Mouse (Mus musculus) cerebellum, adult 11-12 months (tissue): Measurements from ENCODE around the gene Cpsf4l.
"Not testable (repeated sequence)": the region's sequence is repeated elsewhere in the genome, so short reads cannot be mapped to it uniquely, and the experiment has no call there.

ENCODE experiments used
- DNase-seq: peaks from one replicate; pipeline ENCODE4 v3.0.0; 2022

Cpsf4l gene

DNA sequence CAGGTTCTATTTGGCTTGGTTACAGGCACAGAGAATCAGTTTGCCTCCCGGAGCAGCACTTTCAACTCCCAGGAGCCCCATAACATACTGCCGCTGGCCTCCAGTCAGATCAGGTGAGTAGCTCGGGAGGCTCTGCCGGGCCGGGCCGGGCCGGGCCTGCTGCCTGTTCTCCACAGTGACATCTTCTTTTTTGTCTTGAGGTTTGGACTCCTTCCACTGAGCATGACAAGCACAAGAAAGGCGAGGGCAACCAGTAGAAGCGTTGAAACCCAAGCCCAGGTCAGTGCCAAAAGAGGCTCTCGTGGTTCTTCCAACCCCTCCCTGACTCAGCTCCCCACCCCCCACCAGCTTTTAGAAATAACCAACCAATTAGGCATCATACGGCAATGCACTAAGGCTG, 48.9 kb downstream of the Cpsf4l start:
- peak; percentile 58 for DNase-seq

DNA sequence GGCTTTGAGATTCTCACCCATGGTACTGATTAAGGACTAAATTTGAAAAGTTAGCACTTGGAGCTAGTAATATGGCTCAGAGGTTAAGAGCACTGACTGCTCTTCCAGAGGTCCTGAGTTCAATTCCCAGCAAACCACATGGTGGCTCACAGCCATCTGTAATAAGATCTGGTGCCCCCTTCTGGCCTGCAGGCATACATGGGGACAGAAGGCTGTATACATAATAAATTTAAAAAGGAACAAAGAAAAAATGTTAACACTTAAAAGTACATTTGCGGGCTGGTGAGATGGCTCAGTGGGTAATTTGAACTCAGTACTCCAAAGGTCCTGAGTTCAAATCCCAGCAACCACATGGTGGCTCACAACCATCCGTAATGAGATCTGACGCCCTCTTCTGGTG, 49.6 kb downstream of the Cpsf4l start:
- not testable (repeated sequence) for DNase-seq

DNA sequence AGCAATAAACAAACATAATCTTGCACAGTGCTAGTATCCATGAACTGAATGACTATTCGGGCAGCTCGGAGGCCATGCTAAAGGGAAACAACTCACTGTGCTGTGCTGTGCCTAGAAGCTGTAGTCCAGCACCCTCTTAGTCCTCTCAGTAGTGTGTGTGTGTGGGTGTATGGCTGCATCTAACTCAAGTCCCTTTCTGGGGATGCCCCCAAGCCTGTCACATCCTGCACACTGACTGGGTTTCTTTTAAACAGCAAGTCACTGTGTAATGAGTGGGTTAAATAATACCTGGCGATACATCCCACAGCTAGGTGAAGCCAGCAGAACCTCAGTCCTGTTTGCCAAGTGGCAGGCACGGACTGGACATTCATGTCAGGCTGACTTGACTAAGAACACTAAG, 51.1 kb downstream of the Cpsf4l start:
- no peak for DNase-seq

DNA sequence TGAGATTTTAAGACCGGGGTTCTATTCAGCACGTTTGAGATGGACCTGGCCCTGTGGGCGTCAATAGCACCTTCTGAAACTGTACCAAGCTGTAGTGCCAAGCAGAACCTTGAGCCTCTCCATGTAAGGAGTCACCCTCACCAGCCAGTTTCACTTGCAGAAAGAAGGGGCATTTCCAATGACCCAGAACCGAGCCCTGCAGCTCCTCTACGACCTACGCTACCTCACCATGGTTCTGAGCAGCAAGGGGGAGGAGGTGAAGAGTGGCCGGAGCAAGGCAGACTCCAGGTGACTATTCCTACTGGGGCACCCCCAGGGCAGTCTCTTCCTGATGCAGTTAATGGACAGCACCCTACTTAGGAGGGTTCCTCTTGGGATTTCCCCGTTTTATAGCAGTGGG, 51.5 kb downstream of the Cpsf4l start:
- no peak for DNase-seq

DNA sequence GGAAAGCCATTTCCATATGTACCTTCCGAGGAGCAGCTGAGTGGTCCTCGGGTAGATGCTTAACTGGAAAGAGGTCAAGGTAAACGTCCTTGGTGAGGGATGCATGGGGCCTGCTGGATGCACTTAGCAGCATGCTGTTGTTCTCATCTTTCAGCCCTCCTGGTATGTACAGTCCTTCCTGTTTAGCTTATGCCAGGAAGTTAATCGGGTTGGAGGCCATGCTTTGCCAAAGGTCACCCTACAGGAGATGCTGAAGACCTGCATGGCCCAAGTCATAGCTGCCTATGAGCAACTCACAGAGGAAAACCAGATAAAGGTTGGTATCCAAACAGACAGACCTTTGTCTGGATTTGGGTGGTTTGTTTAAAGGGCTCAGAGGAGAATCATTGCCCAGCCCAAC, 52.6 kb downstream of the Cpsf4l start:
- peak; percentile 63 for DNase-seq

DNA sequence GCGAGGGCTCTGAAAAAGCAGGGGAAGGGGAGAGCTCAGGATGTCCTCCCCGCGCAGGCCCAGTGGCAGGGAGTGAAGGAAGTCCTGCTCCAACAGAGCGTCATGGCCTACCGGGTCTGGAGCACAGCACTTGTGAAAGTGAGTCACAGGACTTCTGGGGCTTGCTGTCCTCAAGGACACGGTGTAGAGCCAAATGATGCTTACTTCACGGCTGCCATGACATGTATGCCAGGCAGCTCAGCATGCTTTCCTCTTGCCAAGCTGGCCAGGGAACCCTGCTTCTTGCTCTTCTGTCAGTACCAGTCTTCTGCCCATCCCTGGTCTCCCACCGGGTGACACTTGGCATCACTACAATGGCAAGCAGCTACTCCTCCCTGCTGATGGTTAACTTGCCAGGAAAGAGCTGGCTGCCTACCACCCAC, 53.3 kb downstream of the Cpsf4l start:
- peak; percentile 98 for DNase-seq

DNA sequence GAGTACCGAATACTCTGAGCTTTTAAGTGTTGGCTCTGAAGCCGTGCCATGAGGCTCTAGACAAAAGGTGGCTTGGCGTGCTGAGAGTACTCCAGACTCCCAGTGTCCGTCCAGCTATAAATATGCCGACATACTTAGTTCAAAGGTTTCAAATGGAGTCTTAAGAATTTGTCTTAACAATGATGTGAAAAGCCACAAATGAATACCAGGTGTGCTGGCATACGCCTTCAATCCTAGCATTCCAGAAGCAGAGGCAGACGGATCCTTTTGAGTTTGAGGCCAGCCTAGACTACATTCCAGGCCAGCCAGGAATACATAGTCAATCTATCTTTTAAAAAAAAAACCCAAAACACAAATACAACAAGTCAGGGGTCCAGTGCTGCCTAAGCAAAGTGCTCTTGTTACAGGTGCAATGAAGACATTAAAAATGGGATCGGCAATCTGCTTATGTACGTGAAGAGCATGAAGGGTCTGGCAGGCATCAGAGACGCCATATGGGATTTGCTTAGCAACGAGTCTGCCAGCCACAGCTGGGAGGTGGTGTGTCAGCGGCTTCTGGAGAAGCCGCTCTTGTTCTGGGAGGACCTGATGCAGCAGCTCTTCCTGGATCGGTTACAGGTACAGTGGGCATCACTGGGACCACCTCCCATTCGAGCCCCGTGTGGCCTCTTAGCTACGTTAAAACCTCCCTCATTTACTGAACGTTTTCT, 55.1 kb downstream of the Cpsf4l start:
- peak; percentile 51 for DNase-seq

DNA sequence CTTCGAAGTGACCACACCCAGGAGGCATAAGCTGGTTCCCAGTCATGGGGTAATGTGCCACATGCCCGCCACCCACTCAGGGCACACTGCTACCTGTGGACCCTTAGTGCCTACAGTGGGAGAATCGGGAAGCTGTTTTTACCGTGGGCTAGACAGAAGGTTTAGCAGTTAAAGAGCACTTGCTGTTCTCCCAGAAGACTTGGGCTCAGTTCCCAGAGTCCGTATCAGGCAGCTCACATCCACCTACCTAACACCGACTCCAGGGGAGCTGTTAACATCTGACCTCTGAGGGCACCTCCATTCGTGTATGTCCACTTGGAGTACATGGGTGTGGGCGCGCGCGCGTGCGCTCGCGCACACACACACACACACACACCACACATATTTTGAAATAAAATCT, 55.7 kb downstream of the Cpsf4l start:
- DNase-seq = peak; percentile 52

DNA sequence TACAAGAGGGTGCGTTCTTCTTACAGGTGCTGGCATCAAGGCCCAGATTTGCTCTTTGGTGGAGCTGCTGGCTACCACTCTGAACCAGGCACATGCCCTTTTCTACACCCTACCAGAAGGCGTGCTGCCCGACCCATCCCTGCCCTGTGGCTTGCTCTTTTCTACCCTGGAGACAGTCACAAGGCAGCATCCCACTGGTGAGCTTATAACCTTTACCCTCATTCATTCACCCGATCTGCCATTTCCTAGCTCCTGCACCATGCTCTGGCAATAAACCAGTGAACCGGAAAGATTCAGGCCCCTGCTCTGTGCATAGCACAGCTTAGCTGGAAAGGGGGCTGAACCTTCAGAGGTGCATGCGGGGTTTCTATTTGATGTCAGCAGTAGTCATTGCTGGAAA, 57.3 kb downstream of the Cpsf4l start:
- DNase-seq = no peak

DNA sequence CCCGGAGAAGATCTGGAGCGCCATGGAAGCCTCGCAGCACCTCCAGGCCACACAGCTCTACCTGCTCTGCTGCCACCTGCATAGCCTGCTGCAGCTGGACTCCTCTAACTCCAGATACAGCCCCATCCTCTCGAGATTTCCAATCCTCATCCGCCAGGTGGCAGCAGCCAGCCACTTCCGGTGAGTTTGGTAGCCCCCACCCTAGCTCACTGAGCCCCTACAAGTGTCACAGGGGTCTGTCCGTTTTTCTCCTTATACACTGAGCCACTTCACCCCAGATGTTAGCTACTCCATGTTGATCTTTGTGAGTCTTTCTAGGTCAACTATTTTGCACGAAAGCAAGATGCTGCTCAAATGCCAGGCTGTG, 57.9 kb downstream of the Cpsf4l start:
- peak; percentile 69 for DNase-seq

DNA sequence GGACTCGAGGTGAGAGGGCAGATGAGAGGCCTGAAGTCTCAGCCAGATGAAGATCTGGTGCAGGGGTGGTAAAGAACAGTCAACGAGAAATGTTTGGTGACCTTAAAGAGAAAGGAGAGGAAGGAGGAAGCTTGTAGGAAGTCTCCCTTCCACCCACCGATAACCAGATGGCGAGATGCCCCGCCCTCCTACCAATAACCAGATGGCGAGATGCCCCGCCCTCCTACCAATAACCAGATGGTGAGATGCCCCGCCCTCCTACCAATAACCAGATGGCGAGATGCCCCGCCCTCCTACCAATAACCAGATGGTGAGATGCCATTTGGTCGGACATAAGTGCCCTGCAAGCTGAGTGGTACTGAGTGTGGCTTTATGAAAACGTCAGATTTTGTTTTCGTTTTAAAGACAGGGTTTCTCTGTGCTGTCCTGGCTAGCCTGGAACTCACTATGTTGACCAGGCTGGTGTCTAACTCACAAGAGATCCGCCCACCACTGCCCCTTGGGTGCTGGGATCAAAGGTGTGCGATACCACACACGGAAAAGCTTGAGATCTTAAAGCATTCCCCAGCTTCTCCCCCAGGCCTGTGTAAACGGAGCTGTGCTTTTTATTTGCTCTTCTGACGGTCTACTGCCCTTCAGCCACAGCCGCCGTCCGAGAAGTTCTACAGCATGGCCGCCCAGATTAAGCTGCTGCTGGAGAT, 58.5 kb downstream of the Cpsf4l start:
- peak; percentile 68 for DNase-seq

DNA sequence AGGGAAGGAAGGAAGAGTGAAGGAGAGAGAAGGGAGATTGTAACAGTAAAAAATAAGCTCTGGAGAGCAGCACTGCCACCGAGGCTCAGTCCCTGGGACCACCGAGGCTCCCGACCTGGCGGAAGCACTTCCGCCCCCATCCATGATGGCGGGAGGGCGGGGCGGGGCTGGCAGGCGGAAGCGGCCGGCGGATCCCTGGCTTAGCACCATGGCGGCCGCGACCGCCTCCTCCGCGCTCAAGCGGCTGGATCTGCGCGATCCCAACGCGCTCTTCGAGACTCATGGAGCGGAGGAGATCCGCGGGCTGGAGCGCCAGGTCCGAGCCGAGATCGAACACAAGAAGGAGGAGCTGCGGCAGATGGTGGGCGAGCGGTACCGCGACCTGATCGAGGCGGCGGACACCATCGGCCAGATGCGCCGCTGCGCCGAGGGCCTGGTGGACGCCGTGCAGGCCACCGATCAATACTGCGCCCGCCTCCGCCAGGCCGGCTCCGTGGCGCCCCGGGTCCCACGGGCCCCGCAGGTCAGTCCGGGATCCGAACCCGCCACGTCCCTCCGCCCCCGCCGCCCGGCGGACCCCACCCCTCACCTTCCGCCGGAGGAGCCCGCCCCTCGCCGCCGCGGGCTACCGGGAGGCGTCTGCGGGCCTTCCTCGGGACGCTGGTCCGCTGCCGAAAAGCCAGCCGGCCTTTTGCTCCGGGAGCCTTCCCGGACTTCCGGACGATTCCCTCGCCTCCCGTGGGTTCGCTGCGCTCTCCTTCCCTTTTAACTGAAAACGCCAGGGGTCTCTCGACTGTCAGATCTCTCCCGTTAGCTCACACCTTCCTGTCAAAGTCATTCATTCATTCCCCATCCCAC, 60.2 kb downstream of the Cpsf4l start, which contains the start of gene Slc39a11:
Slc39a11 (minus strand) TSS at position 727 of the 858 bp plus-strand sequence.
- peak; percentile 71 for DNase-seq

DNA sequence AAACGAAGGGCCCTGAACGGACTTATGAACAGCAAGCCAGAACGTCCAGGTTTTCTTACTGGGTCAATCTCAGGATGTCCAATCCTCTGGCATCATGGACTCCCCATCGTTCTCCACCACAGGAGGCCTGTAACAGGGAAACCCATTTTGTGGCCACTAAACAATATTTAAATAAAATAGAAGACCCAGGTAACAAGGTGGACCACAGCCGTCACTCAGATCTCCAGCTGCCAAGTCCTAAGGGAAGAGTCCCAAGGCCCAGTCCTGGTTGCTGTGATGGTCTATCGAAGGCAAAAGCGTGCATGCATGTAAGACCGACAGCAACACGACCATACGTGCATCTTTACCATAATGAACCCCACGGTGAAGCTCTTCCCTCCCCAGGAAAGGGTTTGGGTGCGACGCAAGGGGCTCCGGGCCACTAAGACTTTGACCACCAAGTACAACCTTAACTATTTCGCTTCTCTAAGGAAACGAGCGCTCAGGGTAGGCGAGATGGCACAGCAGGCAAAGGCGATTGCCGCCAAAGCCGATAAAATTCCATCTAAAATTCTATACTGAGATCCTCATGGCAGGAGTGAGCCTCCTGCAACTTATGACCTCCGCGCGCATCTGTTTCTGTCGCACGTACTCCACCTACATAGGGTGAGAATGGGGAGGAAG, 61.0 kb downstream of the Cpsf4l start, which contains the start of gene Cog1:
Cog1 (plus strand) TSS at position 480 of the 663 bp plus-strand sequence.
- peak; percentile 46 for DNase-seq
